Mouse (Mus musculus) limb, embryonic 14.5 days (tissue): Measurements from ENCODE around the gene Pecam1. TPM values are rescaled to one million over a fixed set of nuclear protein-coding genes. Genes with fewer than 3 reads are reported as not detected.
"Not testable (repeated sequence)": the region's sequence is repeated elsewhere in the genome, so short reads cannot be mapped to it uniquely, and the experiment has no call there.

Experiments
- ATAC-seq: fragments of 200-750 bp; cut with Nextera tagmentation; 2 replicates; pipeline ENCODE4 v1.8.0; 2017; ENCODE audit warnings: low read depth, moderate number of reproducible peaks, moderate TSS enrichment; ENCODE audit not compliant: low FRiP score
- DNase-seq: peaks from one replicate; pipeline ENCODE4 v3.0.0-alpha.2; 2015; ENCODE audit warnings: low spot score
- H3K27ac ChIP-seq: fragments of 300-500 bp; sonication (generic); replicated peaks from 2 replicates; pipeline ENCODE4 v1.5.1; 2014; ENCODE audit warnings: low read depth, mild to moderate bottlenecking, low read length, moderate library complexity, mixed read lengths
- H3K27me3 ChIP-seq: fragments of 300-500 bp; sonication (generic); 2 replicates; pipeline ENCODE4 v1.6.1; 2014; ENCODE audit warnings: low read length, mixed read lengths; ENCODE audit not compliant: control insufficient read depth, insufficient read depth
- H3K36me3 ChIP-seq: fragments of 300-500 bp; sonication (generic); 2 replicates; pipeline ENCODE4 v1.6.1; 2014; ENCODE audit warnings: mild to moderate bottlenecking, low read length, moderate library complexity, mixed read lengths; ENCODE audit not compliant: control insufficient read depth, insufficient read depth
- H3K4me1 ChIP-seq: fragments of 300-500 bp; sonication (generic); 2 replicates; pipeline ENCODE4 v1.6.1; 2014; ENCODE audit warnings: antibody characterized with exemption, low read length, mixed read lengths; ENCODE audit not compliant: control insufficient read depth, insufficient read depth
- H3K4me2 ChIP-seq: fragments of 300-500 bp; sonication (generic); replicated peaks from 2 replicates; pipeline ENCODE4 v1.6.1; 2014; ENCODE audit warnings: low read depth, mild to moderate bottlenecking, low read length, moderate library complexity; ENCODE audit not compliant: severe bottlenecking
- H3K4me3 ChIP-seq: fragments of 300-500 bp; sonication (generic); replicated peaks from 2 replicates; pipeline ENCODE4 v1.5.1; 2014; ENCODE audit warnings: low read length
- H3K9ac ChIP-seq: fragments of 300-500 bp; sonication (generic); 2 replicates; pipeline ENCODE4 v1.6.1; 2014; ENCODE audit warnings: mild to moderate bottlenecking, low read depth, low read length, moderate library complexity; ENCODE audit not compliant: severe bottlenecking
- H3K9me3 ChIP-seq: fragments of 300-500 bp; sonication (generic); 2 replicates; pipeline ENCODE4 v1.6.1; 2016; ENCODE audit warnings: low read length; ENCODE audit not compliant: control insufficient read depth
- POLR2A ChIP-seq: fragments of 200-500 bp; IDR thresholded peaks from 2 replicates; pipeline ENCODE4 v1.8.0; 2012; ENCODE audit warnings: inconsistent platforms, mild to moderate bottlenecking, moderate library complexity, borderline replicate concordance; ENCODE audit not compliant: insufficient read depth, insufficient read length; ENCODE audit errors: extremely low read depth
- WGBS: fragments of 180-500 bp; shearing (Covaris S2); extraction: QIAGEN DNeasy Blood & Tissue Kit; methylation state at CpG from one replicate; pipeline ENCODE4 v1.1.7; 2014; 5-methylcytosine and 5-hydroxymethylcytosine counted together
- polyA plus RNA-seq, 2 experiments: library from polyadenylated mRNA; depleted of rRNA in 1 of 2; stranded (reverse) in 1 of 2; unstranded in 1 of 2; fragments of >200 nt; fragmentation: Nextera tagmentation in 1 of 2; extraction: Ambion mirVana in 1 of 2; gene quantifications; 2 replicates each; pipeline versions ENCODE4 v1.2.1 to v1.2.3; 2012 to 2014

The Pecam1 gene
- polyA plus RNA-seq, 2 experiments = 39.0 to 44.2 TPM

DNA sequence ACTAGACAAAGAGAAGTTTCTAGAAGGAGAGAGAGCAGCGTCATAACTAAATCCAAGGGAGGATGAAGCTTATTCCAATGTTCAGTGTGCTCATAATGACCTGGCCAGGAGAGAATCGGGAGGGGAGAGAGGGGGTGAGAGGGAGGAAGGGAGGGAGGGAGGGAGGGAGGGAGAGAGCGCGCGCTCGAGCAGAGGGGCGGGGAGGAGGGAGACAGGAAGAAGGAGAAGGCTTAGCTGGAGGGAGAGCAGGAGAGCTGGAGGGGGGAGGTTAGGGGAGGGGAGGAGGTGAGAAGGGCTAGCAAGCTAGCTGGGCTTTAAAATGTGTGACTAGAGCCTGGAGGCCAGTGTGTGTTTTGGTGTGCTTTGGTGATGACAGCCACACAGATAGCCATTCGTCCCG, 110.4 kb downstream of the Pecam1 start:
- Histone ChIP-seq H3K4me2 (no peak overlapping the region), H3K27me3 (no peaks in the 10 kb centered on the region), H3K4me3 (no peak overlapping the region), H3K9ac (no peak overlapping the region), H3K27ac (no peak overlapping the region), H3K9me3 (no peaks in the 10 kb centered on the region), H3K4me1 (peaks cover 10% of the 10 kb centered on the region), H3K36me3 (no peaks in the 10 kb centered on the region)
- no peak for TF ChIP-seq POLR2A
- DNase-seq (no peak), ATAC-seq (no peak)
- 14% methylated on average over 9 of the region's 9 CpGs for WGBS

DNA sequence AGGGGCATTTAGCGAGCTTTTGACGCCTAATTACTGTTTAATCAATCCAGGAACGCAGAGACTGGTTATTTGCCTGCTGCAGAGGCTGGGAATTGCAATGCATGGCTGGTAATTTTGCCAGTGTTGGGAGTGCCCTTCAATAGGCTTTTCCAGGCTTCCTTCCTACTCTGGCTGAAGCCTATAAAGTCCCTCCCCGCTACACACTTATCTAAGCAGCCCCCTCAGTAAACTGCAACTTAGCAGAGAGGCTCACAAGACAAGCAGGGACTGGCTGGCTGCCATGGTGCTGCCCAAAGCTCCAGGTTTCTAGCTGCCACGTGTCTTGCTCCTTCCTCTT, 111.1 kb downstream of the Pecam1 start:
- Histone ChIP-seq H3K9me3 (no peaks in the 10 kb centered on the region), H3K4me2 (no peak overlapping the region), H3K27me3 (no peaks in the 10 kb centered on the region), H3K36me3 (no peaks in the 10 kb centered on the region), H3K4me1 (peaks cover 10% of the 10 kb centered on the region), H3K9ac (no peak overlapping the region), H3K4me3 (no peak overlapping the region), H3K27ac (no peak overlapping the region)
- WGBS = 7% methylated on average over 5 of the region's 5 CpGs
- no peak for TF ChIP-seq POLR2A
- no peak for ATAC-seq
- no peak for DNase-seq

DNA sequence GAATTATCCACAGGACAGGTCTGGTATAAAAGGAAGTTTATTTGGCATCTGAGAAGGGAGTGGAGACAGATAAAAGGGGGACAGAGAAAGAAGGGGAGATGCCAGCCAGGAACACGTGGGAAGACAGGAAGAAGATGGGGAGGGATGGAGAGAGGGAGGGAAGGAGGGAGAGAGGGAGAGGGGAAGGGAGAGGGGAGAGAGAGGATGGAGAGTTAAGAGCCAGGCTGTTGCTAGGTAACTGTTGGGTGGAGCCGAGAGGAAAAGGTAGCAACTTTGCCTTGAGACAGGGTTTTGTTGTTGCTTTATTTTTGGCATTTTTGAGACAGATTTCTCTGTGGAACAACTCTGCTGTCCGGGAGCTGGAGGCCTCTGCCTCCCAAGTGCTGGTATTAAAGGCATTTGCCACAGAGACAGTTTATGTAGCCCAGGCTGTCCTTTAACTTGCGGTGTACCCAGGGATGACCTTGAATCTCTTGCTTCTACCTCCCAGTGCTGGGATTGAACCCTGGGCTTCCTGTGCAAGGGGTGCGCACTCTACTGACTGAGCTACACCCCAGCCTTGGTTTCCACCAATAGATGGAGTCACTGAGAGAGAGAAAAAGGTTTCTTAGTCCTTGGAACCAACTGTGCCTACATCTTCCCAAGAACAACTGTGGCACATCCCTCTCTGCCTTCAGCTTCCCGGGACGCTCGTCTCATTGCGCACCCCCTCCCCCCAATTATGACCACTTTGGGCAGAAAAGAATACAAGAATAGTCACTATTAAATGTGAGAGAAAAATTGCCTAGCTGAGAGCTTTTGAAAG, 111.7 kb downstream of the Pecam1 start:
- WGBS = 31% methylated on average over 9 of the region's 9 CpGs
- H3K27me3 ChIP-seq = no peaks in the 10 kb centered on the region
- no peaks in the 10 kb centered on the region for H3K9me3 ChIP-seq
- no peak overlapping the region for H3K27ac ChIP-seq
- H3K4me1 ChIP-seq = peaks cover 10% of the 10 kb centered on the region
- ATAC-seq (no peak), DNase-seq (no peak)
- no peak overlapping the region for H3K9ac ChIP-seq
- no peaks in the 10 kb centered on the region for H3K36me3 ChIP-seq
- no peak for TF ChIP-seq POLR2A
- H3K4me3 ChIP-seq = no peak overlapping the region
- no peak overlapping the region for H3K4me2 ChIP-seq

DNA sequence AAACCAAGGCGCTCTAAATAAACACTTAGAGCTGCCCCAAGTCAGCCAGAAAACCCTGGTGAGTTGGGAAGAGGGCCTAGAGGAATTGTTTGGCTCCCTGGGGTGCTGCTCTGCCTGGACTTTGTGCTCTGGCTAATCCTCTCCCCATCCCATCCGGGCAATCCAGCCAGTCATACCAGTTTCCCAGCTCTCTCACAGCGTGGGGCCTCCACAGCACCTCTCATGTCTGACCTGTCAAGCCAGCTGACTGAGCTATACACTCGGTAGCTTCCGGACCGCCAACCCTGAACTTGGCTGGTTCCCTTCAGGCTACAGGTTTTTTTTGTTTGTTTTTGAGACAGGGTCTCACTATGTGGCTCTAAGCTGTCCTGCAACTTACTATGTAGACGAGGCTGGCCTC, 112.7 kb downstream of the Pecam1 start:
- H3K9me3 ChIP-seq = no peaks in the 10 kb centered on the region
- H3K9ac ChIP-seq = no peak overlapping the region
- no peak overlapping the region for H3K4me3 ChIP-seq
- H3K27me3 ChIP-seq = no peaks in the 10 kb centered on the region
- 20% methylated on average over 7 of the region's 7 CpGs for WGBS
- ATAC-seq (no peak), DNase-seq (no peak)
- H3K36me3 ChIP-seq = no peaks in the 10 kb centered on the region
- no peak overlapping the region for H3K27ac ChIP-seq
- no peak overlapping the region for H3K4me2 ChIP-seq
- TF ChIP-seq POLR2A = no peak
- H3K4me1 ChIP-seq = peaks cover 10% of the 10 kb centered on the region

DNA sequence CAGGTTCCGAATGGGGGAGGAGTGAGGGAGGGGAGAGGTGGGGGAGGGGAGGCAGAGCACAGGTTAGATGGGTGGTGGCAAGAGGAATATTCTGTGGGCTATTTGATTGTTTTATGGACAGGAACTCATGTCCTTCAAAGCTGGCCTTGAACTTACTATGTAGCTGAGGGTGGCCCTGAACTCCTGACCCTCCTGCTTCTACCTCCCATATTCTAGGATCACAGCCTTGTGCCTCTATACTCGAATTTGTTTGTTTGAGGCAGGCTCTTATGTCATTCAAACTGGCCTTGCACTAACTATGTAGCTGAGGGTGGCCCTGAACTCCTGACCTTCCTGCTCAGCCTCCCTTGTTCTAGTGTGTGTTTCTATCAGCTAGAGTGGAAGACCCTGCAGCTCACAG, 114.5 kb downstream of the Pecam1 start:
- 55% methylated on average over 2 of the region's 2 CpGs for WGBS
- H3K4me3 ChIP-seq = no peak overlapping the region
- no peak for DNase-seq

DNA sequence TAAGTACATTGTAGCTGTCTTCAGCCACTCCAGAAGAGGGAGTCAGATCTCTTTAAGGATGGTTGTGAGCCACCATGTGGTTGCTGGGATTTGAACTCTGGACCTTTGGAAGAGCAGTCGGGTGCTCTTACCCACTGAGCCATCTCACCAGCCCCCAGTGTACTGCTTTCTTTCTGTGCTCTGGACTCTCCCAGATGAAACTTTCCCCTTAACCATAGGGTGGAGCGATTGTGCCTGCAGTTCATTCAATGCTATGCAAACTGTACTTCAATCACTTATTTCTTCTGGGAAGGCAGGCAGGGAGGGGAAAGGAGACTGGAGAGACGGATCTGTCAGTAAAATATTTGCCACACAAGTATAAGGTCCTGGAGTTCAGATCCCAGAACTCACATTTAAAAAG, 116.3 kb downstream of the Pecam1 start:
- DNase-seq, ATAC-seq: not testable (repeated sequence)

More for the DNA sequence above, 114.5 kb downstream of the Pecam1 start:
- no peak overlapping the region for H3K4me2 ChIP-seq
- H3K4me1 ChIP-seq = peaks cover 10% of the 10 kb centered on the region
- TF ChIP-seq POLR2A = no peak
- no peaks in the 10 kb centered on the region for H3K36me3 ChIP-seq
- ATAC-seq = no peak
- no peak overlapping the region for H3K9ac ChIP-seq
- no peaks in the 10 kb centered on the region for H3K9me3 ChIP-seq
- no peaks in the 10 kb centered on the region for H3K27me3 ChIP-seq
- no peak overlapping the region for H3K27ac ChIP-seq

More for the DNA sequence above, 116.3 kb downstream of the Pecam1 start:
- not testable (repeated sequence) for H3K4me2 ChIP-seq, H3K9ac ChIP-seq, H3K4me1 ChIP-seq, H3K27me3 ChIP-seq, H3K4me3 ChIP-seq, H3K27ac ChIP-seq, H3K9me3 ChIP-seq, H3K36me3 ChIP-seq
- WGBS = 88% methylated on average over 3 of the region's 3 CpGs
